Mouse (Mus musculus) G1E (cell line): Measurements from ENCODE around the gene Pdzd2.

Experiments used
- CTCF ChIP-seq: IDR thresholded peaks from 2 replicates; pipeline ENCODE4 v1.5.1; 2012; ENCODE audit warnings: low read depth, low read length, inconsistent platforms, mixed read lengths
- GATA1 ChIP-seq: IDR thresholded peaks from 2 replicates; pipeline ENCODE4 v1.6.1; 2012; ENCODE audit warnings: borderline replicate concordance, low read length, inconsistent platforms, mixed read lengths
- GATA2 ChIP-seq: IDR thresholded peaks from 2 replicates; pipeline ENCODE4 v1.6.1; 2012; ENCODE audit warnings: low read depth, low read length, inconsistent platforms, borderline replicate concordance
- POLR2AphosphoS5 ChIP-seq: IDR thresholded peaks from 2 replicates; pipeline ENCODE4 v1.6.1; 2012; ENCODE audit warnings: low read depth, low read length, inconsistent platforms; ENCODE audit not compliant: insufficient replicate concordance
- TAL1 ChIP-seq: conservative IDR thresholded peaks from 2 replicates; pipeline ENCODE4 v1.6.1; 2012; ENCODE audit warnings: low read depth, low read length, inconsistent platforms, mixed read lengths

- no peak for TF ChIP-seq CTCF
- no peak for TF ChIP-seq GATA2
- no peak for TF ChIP-seq TAL1
- no peak for TF ChIP-seq GATA1
- TF ChIP-seq POLR2AphosphoS5, result no peak
Observed at GRCm38 (mm10) chr15:12373918-12374317, 365.8 kb downstream of the Pdzd2 start.
